Mouse (Mus musculus): ENCODE results near the gene Gm3500. TPM values are rescaled to one million over a fixed set of nuclear protein-coding genes. Genes with fewer than 3 reads are reported as not detected.
"Not testable (repeated sequence)": the region's sequence is repeated elsewhere in the genome, so short reads cannot be mapped to it uniquely, and the experiment has no call there.

The Gm3500 gene
- 0.08 TPM in 1 of 2 replicates, not detected in the other for polyA plus RNA-seq (2015; fragmentation: Nextera tagmentation; extraction: Ambion mirVana)

DNA sequence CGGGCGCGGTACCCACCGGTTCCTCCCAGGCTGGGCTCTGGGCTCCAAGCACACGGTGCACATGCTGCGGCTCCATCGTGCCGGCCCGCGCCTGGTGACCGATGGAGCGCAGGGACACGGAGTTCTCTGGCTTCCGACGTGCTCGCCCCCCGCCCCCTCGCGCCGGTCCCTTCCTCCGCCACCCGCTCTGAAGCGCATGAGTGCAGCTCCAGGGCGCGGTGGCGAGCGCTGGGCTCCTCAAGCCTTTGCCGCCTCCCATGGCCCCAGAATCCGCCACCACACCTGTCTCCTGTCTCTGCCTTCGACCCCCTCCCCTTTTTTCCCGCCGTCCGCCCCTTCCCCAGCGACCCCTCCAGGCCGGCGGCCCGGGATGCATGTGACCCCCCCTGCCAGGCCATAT lies at the start of gene Gm3500:
Gene Gm3500 (minus strand): TSS at position 101 of the 400 bp plus-strand sequence.
- not testable (repeated sequence) for H3K27me3 ChIP-seq; ATAC-seq (replicated peaks; ENCODE audit: insufficient number of reproducible peaks, insufficient read depth, low FRiP score, low read depth); H3K9ac ChIP-seq; H3K4me3 ChIP-seq; H3K4me2 ChIP-seq; H3K4me1 ChIP-seq (replicated peaks); H3K27ac ChIP-seq; H3K9me3 ChIP-seq (replicated peaks); H3K36me3 ChIP-seq
- no CpG with 5 or more reads among the region's 37 CpGs for WGBS

- not testable (repeated sequence) for H3K4me2 ChIP-seq; H3K9me3 ChIP-seq (replicated peaks); ATAC-seq (replicated peaks; ENCODE audit: insufficient number of reproducible peaks, insufficient read depth, low FRiP score, low read depth); H3K4me3 ChIP-seq; H3K27ac ChIP-seq; H3K9ac ChIP-seq; H3K36me3 ChIP-seq; H3K27me3 ChIP-seq; H3K4me1 ChIP-seq (replicated peaks)
- WGBS, result no CpG with 5 or more reads among the region's 2 CpGs
Observed at GRCm38 (mm10) chr14:5334828-5335227, 54.0 kb downstream of the Gm3500 start, which contains the start of gene Gm3542. Gene Gm3542 (minus strand): TSS chr14:5334928.

Other genes starting within 250 kb of the Gm3500 start
- gene Gm3317, start 224.5 kb downstream of the Gm3500 start, polyA plus RNA-seq (2015; fragmentation: Nextera tagmentation; extraction: Ambion mirVana), result not detected in 2 replicates
- not detected in 2 replicates for gene Gm8271, start 203.3 kb downstream of the Gm3500 start, polyA plus RNA-seq (2015; fragmentation: Nextera tagmentation; extraction: Ambion mirVana)
- gene Gm3526, start 128.5 kb downstream of the Gm3500 start, polyA plus RNA-seq (2015; fragmentation: Nextera tagmentation; extraction: Ambion mirVana), result not detected in 2 replicates
- gene Gm3542, start 54.1 kb downstream of the Gm3500 start, polyA plus RNA-seq (2015; fragmentation: Nextera tagmentation; extraction: Ambion mirVana), result not detected in 2 replicates
- 0.19 and 0.23 TPM in 2 replicates for gene Gm3194, start 66.4 kb upstream of the Gm3500 start, polyA plus RNA-seq (2015; fragmentation: Nextera tagmentation; extraction: Ambion mirVana)
- not detected in 2 replicates for gene Gm8246, start 88.8 kb upstream of the Gm3500 start, polyA plus RNA-seq (2015; fragmentation: Nextera tagmentation; extraction: Ambion mirVana)
- gene Gm3187, start 95.2 kb upstream of the Gm3500 start, polyA plus RNA-seq (2015; fragmentation: Nextera tagmentation; extraction: Ambion mirVana), result not detected in 2 replicates
- 0.32 and 0.52 TPM in 2 replicates for gene Gm3488, start 112.6 kb upstream of the Gm3500 start, polyA plus RNA-seq (2015; fragmentation: Nextera tagmentation; extraction: Ambion mirVana)
- gene Gm3532, start 149.4 kb upstream of the Gm3500 start, polyA plus RNA-seq (2015; fragmentation: Nextera tagmentation; extraction: Ambion mirVana), result not detected in 2 replicates
- not detected in 2 replicates for gene Gm8265, start 244.0 kb upstream of the Gm3500 start, polyA plus RNA-seq (2015; fragmentation: Nextera tagmentation; extraction: Ambion mirVana)